Mouse (Mus musculus): Measurements from ENCODE around the gene Palm2. TPM values are rescaled to one million over a fixed set of nuclear protein-coding genes. Genes with fewer than 3 reads are reported as not detected.
"Not testable (repeated sequence)": the region's sequence is repeated elsewhere in the genome, so short reads cannot be mapped to it uniquely, and the experiment has no call there.

Gene Palm2
- polyA plus RNA-seq (2017; shearing (Covaris generic)) = not detected

GRCm38 (mm10) chr4:57433941-57434704 is at the start of gene Palm2:
Gene Palm2 (plus strand): TSS chr4:57434247.
- ATAC-seq = no peak

- no peak for ATAC-seq
Measured at GRCm38 (mm10) chr4:57384355-57384754, 49.7 kb upstream of the Palm2 start.

GRCm38 (mm10) chr4:57391103-57391502 is 42.9 kb upstream of the Palm2 start:
- no peak for ATAC-seq

- no peak for ATAC-seq
Measured at GRCm38 (mm10) chr4:57396414-57396813, 37.6 kb upstream of the Palm2 start.

GRCm38 (mm10) chr4:57412385-57412784 is 21.7 kb upstream of the Palm2 start:
- not testable (repeated sequence) for ATAC-seq

GRCm38 (mm10) chr4:57413016-57413415 is 21.0 kb upstream of the Palm2 start:
- no peak for ATAC-seq

- not testable (repeated sequence) for ATAC-seq
Measured at GRCm38 (mm10) chr4:57413670-57414069, 20.4 kb upstream of the Palm2 start.

- no peak for ATAC-seq
Measured at GRCm38 (mm10) chr4:57424011-57424410, 10.0 kb upstream of the Palm2 start.

- ATAC-seq = no peak
Measured at GRCm38 (mm10) chr4:57428317-57428716, 5.7 kb upstream of the Palm2 start.

GRCm38 (mm10) chr4:57434705-57435360 is 786 bp downstream of the Palm2 start:
- no peak for ATAC-seq

- no peak for ATAC-seq
Measured at GRCm38 (mm10) chr4:57436286-57436685, 2.2 kb downstream of the Palm2 start.

GRCm38 (mm10) chr4:57446082-57446481 is 12.0 kb downstream of the Palm2 start:
- no peak for ATAC-seq

- no peak for ATAC-seq
Measured at GRCm38 (mm10) chr4:57446854-57447444, 12.9 kb downstream of the Palm2 start.

- no peak for ATAC-seq
Measured at GRCm38 (mm10) chr4:57451896-57452295, 17.8 kb downstream of the Palm2 start.

GRCm38 (mm10) chr4:57452661-57453060 is 18.6 kb downstream of the Palm2 start:
- no peak for ATAC-seq

- no peak for ATAC-seq
Measured at GRCm38 (mm10) chr4:57462378-57462777, 28.3 kb downstream of the Palm2 start.

- ATAC-seq = no peak
Measured at GRCm38 (mm10) chr4:57482435-57482834, 48.4 kb downstream of the Palm2 start.

- no peak for ATAC-seq
Measured at GRCm38 (mm10) chr4:57486392-57486791, 52.3 kb downstream of the Palm2 start.

- no peak for ATAC-seq
Measured at GRCm38 (mm10) chr4:57489887-57490286, 55.8 kb downstream of the Palm2 start.

GRCm38 (mm10) chr4:57504792-57505191 is 70.7 kb downstream of the Palm2 start:
- no peak for ATAC-seq

- ATAC-seq = no peak
Measured at GRCm38 (mm10) chr4:57510576-57510975, 76.5 kb downstream of the Palm2 start.

- ATAC-seq = no peak
Measured at GRCm38 (mm10) chr4:57511734-57512133, 77.7 kb downstream of the Palm2 start.

- no peak for ATAC-seq
Measured at GRCm38 (mm10) chr4:57513241-57513933, 79.3 kb downstream of the Palm2 start.

Data from CD4-positive, CD25-positive, alpha-beta regulatory T cell, adult 4 months (primary cell).